Mouse (Mus musculus) urinary bladder, postnatal 10 days (tissue): ENCODE results near the gene Smad3.

Source experiments
- DNase-seq: peaks from one replicate; pipeline ENCODE4 v3.0.0; 2022; ENCODE audit warnings: low spot score

Gene Smad3

GRCm38 (mm10) chr9:63772452-63772851, 14.7 kb upstream of the Smad3 start:
- DNase-seq: no peak

- DNase-seq: no peak
Observed at GRCm38 (mm10) chr9:63771676-63772075, 13.9 kb upstream of the Smad3 start.

- DNase-seq: no peak
Observed at GRCm38 (mm10) chr9:63761367-63762094, 3.7 kb upstream of the Smad3 start.

- no peak for DNase-seq
Observed at GRCm38 (mm10) chr9:63760783-63761182, 3.0 kb upstream of the Smad3 start.

GRCm38 (mm10) chr9:63759973-63760722, 2.4 kb upstream of the Smad3 start:
- no peak for DNase-seq

GRCm38 (mm10) chr9:63758641-63759391, 1.0 kb upstream of the Smad3 start:
- DNase-seq: no peak

GRCm38 (mm10) chr9:63757462-63757772, 377 bp downstream of the Smad3 start:
- DNase-seq: no peak

- no peak for DNase-seq
Observed at GRCm38 (mm10) chr9:63756581-63757461, 973 bp downstream of the Smad3 start.

GRCm38 (mm10) chr9:63755671-63756543, 1.9 kb downstream of the Smad3 start:
- DNase-seq: no peak

GRCm38 (mm10) chr9:63754556-63755510, 3.0 kb downstream of the Smad3 start:
- no peak for DNase-seq

- no peak for DNase-seq
Observed at GRCm38 (mm10) chr9:63754039-63754438, 3.8 kb downstream of the Smad3 start.

- DNase-seq: no peak
Observed at GRCm38 (mm10) chr9:63753359-63753758, 4.4 kb downstream of the Smad3 start.

GRCm38 (mm10) chr9:63752576-63752975, 5.2 kb downstream of the Smad3 start:
- DNase-seq: no peak

GRCm38 (mm10) chr9:63751325-63751724, 6.5 kb downstream of the Smad3 start:
- no peak for DNase-seq

GRCm38 (mm10) chr9:63750360-63750974, 7.3 kb downstream of the Smad3 start:
- DNase-seq: no peak

- no peak for DNase-seq
Observed at GRCm38 (mm10) chr9:63749296-63749915, 8.4 kb downstream of the Smad3 start.

- no peak for DNase-seq
Observed at GRCm38 (mm10) chr9:63747645-63748295, 10.0 kb downstream of the Smad3 start.

- DNase-seq: no peak
Observed at GRCm38 (mm10) chr9:63746980-63747379, 10.8 kb downstream of the Smad3 start.
